Mouse (Mus musculus) thymus, postnatal 36 days (tissue): ENCODE results near the gene Sv2a.

Source experiments
- DNase-seq, 2 experiments: peaks; one replicate each; pipeline ENCODE4 v3.0.0; 2022; ENCODE audit warnings: mixed read lengths in 2 of 2

Sv2a gene

DNA sequence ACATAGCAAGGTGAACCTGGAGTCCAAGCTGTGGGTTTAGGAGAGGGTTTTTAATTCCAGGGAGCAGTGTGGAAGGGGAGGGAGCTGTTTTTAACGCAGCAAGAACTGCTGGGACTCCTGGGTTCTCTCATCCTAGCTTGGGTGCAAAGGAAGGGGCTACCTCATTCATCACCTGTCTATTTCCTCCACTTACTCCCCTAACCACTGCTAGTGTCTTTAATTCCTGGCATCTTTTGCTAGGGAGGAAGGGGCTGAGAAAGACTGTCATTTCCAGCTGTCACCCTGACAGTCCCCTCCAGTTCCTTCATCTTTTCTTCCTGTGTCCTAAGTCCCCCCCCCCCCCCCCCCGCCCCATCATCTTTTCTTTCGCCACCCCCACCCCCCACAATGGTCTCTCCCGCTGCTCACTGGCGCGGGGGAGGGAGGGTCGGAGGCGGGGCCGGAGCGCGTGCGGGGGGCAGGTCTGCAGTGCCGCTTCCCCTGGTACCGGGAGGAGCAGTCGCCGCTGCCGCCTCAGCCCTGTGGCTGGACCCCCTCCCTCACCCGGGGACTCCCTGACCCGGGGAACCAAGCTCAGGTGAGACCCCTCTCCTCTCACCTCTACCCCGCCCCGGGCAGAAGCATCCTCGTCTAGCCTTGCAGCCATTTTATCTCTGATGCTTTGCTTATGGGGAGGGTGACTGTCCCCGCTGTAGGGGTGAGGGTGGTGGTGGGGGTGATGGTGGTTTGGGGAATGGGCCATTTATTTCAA is at the start of gene Sv2a:
Gene Sv2a, plus strand, starts transcription at position 425 of the 751 bp plus-strand sequence.
- DNase-seq: peak; percentile 51 to 63

GRCm38 (mm10) chr3:96132478-96132877 is 48.5 kb upstream of the Sv2a start:
- no peak for DNase-seq

- no peak for DNase-seq
Observed at GRCm38 (mm10) chr3:96133327-96133905, 47.5 kb upstream of the Sv2a start.

- no peak for DNase-seq
Observed at GRCm38 (mm10) chr3:96135011-96135410, 45.9 kb upstream of the Sv2a start.

- DNase-seq: peak in 1 of 2 experiments; percentile 17
Observed at GRCm38 (mm10) chr3:96147950-96148349, 33.0 kb upstream of the Sv2a start.

GRCm38 (mm10) chr3:96151836-96152235 is 29.1 kb upstream of the Sv2a start:
- no peak for DNase-seq

- no peak for DNase-seq
Observed at GRCm38 (mm10) chr3:96152611-96153010, 28.3 kb upstream of the Sv2a start.

- no peak for DNase-seq
Observed at GRCm38 (mm10) chr3:96155501-96155900, 25.4 kb upstream of the Sv2a start.

DNA sequence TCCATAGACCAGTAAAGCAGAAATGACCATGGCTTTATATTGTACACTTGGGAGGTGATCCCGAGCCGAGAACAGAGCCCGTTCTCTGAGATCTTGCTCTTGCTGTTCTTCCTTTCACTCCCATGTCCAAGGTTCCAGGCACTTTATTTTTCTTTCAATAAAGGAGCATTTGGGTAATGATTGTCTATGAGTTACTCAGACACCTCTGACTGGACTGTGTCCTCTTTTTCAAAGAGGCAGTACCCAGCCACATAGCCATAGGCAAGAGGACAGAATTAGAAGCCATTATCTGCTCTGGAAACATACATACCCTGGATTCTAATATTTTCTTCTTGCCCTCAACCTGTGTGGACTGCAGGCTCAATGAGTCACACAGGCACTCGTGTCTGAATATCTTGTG is 21.1 kb upstream of the Sv2a start:
- DNase-seq: no peak

- no peak for DNase-seq
Observed at GRCm38 (mm10) chr3:96160222-96160802, 20.6 kb upstream of the Sv2a start.

- DNase-seq: no peak
Observed at GRCm38 (mm10) chr3:96160803-96161516, 20.0 kb upstream of the Sv2a start.

- no peak for DNase-seq
Observed at GRCm38 (mm10) chr3:96161869-96162840, 18.8 kb upstream of the Sv2a start, which contains the start of gene Mtmr11. Gene Mtmr11, plus strand, starts transcription at chr3:96162004.

- no peak for DNase-seq
Observed at GRCm38 (mm10) chr3:96163040-96163439, 17.9 kb upstream of the Sv2a start.

DNA sequence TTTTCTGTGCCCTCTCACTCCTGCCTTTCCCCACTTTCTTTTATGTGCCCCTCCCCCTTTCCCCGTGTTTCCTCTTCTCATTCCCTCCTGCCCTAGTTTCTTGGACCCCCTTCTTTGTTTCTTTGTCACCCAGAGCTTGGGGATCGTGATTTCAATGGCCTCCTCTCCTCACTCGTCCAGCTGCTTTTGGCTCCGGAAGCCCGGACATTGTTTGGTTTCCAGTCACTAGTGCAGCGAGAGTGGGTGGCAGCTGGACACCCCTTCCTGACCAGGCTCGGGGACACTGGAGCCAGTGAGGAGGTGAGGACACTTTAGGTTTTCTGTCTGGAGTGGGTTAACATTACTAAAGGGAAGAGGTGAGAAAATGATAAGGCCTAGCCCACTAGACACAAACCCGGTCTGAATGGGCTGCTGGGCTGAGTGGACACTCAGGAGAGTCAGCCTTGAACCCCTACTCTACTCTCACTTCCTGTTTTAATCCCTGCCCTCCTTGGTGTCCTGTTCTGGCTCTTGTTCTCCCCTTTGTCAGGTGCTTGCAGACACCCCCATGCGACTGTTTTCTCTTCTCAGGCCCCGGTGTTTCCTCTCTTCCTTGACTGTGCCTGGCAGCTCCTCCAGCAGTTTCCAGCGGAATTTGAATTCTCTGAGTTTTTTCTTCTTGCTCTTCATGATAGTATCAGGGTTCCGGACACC is 12.3 kb upstream of the Sv2a start:
- no peak for DNase-seq

GRCm38 (mm10) chr3:96170276-96170675 is 10.7 kb upstream of the Sv2a start:
- DNase-seq: no peak

GRCm38 (mm10) chr3:96170976-96171545 is 9.9 kb upstream of the Sv2a start:
- DNase-seq: peak in 1 of 2 experiments; percentile 22

- no peak for DNase-seq
Observed at GRCm38 (mm10) chr3:96171583-96172196, 9.3 kb upstream of the Sv2a start.

DNA sequence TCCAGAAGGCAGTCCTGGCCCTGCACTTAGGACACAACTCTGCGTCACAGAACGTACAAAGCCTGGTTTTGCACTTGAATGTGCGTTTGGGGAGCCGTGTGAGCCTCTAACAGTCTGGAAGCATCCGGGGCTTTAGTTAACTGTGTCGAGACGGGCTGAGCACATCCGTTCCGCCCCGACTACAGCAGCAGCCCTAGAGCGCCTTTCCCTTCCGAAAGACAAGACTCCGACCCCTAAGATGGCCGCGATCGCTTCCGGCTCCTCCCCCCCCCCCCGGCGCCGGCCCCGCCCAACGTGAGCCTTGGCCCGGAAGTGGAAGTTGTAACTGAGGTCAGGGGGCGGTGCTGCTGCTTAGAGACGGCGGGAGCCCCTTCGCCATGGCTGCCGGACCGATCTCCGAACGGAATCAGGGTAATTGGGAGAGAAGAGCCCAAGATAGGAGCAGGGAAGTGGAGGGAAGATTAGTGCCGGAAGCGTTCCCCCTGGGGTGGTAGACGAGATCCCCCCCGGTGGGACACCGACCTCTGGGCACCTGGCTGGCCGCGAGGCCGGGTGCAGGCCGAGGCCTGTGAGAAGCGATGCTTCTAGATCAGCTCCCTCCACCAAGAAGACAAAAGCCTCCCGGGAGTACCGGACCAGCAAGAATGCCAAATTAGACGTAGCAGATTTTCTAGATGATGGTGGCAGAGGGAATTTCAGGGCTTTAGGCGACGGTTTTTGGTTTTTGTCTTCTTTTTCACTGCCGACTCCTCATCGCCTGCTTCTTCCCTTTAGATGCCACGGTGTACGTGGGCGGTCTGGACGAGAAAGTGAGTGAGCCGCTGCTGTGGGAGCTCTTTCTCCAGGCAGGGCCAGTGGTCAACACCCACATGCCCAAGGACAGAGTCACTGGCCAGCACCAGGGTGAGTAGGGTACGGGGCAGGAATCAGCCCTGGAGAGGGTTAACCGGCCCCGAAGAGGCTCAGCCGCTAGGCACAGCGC is 8.5 kb upstream of the Sv2a start, which contains the start of gene Sf3b4:
Gene Sf3b4, plus strand, starts transcription at position 136 of the 982 bp plus-strand sequence.
- peak; percentile 82 to 86 for DNase-seq

GRCm38 (mm10) chr3:96173185-96173584 is 7.8 kb upstream of the Sv2a start:
- DNase-seq: no peak
